Mouse (Mus musculus): ENCODE measurements around the gene Prdm16.

- TF ChIP-seq MAFK (IDR thresholded peaks at IDR 0.05; ENCODE audit: insufficient read depth, low read depth, low read length) = no peak
- TF ChIP-seq CHD2 (IDR thresholded peaks at IDR 0.05; ENCODE audit: low read depth, low read length) = no peak
- no peak for TF ChIP-seq ZNF384 (IDR thresholded peaks at IDR 0.05; ENCODE audit: low read depth, low read length)
Observed at GRCm38 (mm10) chr4:154389641-154390040, 247.0 kb downstream of the Prdm16 start.
